Mouse (Mus musculus) liver, postnatal 0 days (tissue): Measurements from ENCODE around the gene Thada. TPM values are rescaled to one million over a fixed set of nuclear protein-coding genes. Genes with fewer than 3 reads are reported as not detected.

ENCODE experiments used
- ATAC-seq: fragments of 200-750 bp; cut with Nextera tagmentation; 2 replicates; pipeline ENCODE4 v1.8.0; 2017; ENCODE audit warnings: mild to moderate bottlenecking, moderate library complexity
- DNase-seq: peaks from one replicate; pipeline ENCODE4 v3.0.0-alpha.2; 2016
- H3K27ac ChIP-seq: fragments of 300-500 bp; sonication (generic); 2 replicates; pipeline ENCODE4 v1.5.1; 2014; ENCODE audit warnings: antibody characterized with exemption, moderate library complexity, mild to moderate bottlenecking, low read depth
- H3K27me3 ChIP-seq: fragments of 300-500 bp; sonication (generic); 2 replicates; pipeline ENCODE4 v1.6.1; 2014; ENCODE audit warnings: low read length, control low read depth, mixed read lengths; ENCODE audit not compliant: insufficient read depth
- H3K36me3 ChIP-seq: fragments of 300-500 bp; sonication (generic); replicated peaks from 2 replicates; pipeline ENCODE4 v1.6.1; 2014; ENCODE audit warnings: mild to moderate bottlenecking, control low read depth, low read length, moderate library complexity, mixed read lengths; ENCODE audit not compliant: insufficient read depth
- H3K4me1 ChIP-seq: fragments of 300-500 bp; sonication (generic); 2 replicates; pipeline ENCODE4 v1.6.1; 2014; ENCODE audit warnings: antibody characterized with exemption, mild to moderate bottlenecking, control low read depth; ENCODE audit not compliant: insufficient read depth
- H3K4me2 ChIP-seq: fragments of 300-500 bp; sonication (generic); 2 replicates; pipeline ENCODE4 v1.6.1; 2014; ENCODE audit warnings: low read depth, mild to moderate bottlenecking, low read length, moderate library complexity, mixed read lengths
- H3K4me3 ChIP-seq: fragments of 300-500 bp; sonication (generic); 2 replicates; pipeline ENCODE4 v1.5.1; 2014; ENCODE audit warnings: low read depth, low read length
- H3K9ac ChIP-seq: fragments of 300-500 bp; sonication (generic); replicated peaks from 2 replicates; pipeline ENCODE4 v1.6.1; 2014; ENCODE audit warnings: mild to moderate bottlenecking, moderate library complexity
- H3K9me3 ChIP-seq: fragments of 300-500 bp; sonication (generic); 2 replicates; pipeline ENCODE4 v1.6.1; 2016; ENCODE audit warnings: mild to moderate bottlenecking, control low read depth, low read length, mixed read lengths
- CTCF ChIP-seq: sonication (generic); IDR thresholded peaks from 2 replicates; pipeline ENCODE4 v1.5.1; 2016; ENCODE audit warnings: antibody characterized with exemption, low read depth
- EP300 ChIP-seq: IDR thresholded peaks from 2 replicates; pipeline ENCODE4 v1.6.1; 2016; ENCODE audit warnings: antibody characterized with exemption, low read depth, mild to moderate bottlenecking
- WGBS: fragments of 180-500 bp; shearing (Covaris S2); extraction: QIAGEN DNeasy Blood & Tissue Kit; methylation state at CpG from one replicate; pipeline ENCODE4 v1.1.7; 2014; ENCODE audit not compliant: insufficient replicate concordance; 5-methylcytosine and 5-hydroxymethylcytosine counted together
- polyA plus RNA-seq: library from polyadenylated mRNA; unstranded; fragments of >200 nt; fragmentation: Nextera tagmentation; extraction: Ambion mirVana; gene quantifications from 2 replicates; pipeline ENCODE4 v1.2.1, GENCODE M21; 2015

The Thada gene
- polyA plus RNA-seq, 1 experiment from 2014 or later: 1.2 TPM

DNA sequence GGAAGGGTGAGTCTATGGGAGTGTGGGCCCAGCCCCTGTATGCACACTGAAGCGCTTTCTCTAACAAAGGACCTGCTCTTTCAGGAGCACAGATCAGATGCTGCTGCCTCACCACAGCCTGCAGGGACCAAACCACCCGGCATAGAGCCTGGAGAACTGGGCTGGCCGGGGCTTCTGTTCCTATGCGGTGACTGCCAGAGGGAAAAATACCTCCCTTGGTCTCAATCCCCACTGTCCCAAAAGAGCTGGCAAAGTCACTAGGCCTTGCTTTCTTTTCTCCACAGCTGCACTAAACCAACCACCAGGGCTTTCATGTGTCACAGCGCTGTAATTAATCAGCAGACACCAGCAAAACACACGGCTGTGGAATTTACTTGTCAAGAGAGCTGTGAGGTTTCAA is 191.8 kb downstream of the Thada start:
- no peak overlapping the region for H3K9ac ChIP-seq
- DNase-seq: no peak
- WGBS: 86% methylated on average over 6 of the region's 6 CpGs
- H3K27ac ChIP-seq: no peak overlapping the region
- no peak overlapping the region for H3K4me2 ChIP-seq
- H3K4me1 ChIP-seq: peaks cover 6% of the 10 kb centered on the region; the same call in 1 of the 2 replicates
- H3K9me3 ChIP-seq: no peaks in the 10 kb centered on the region
- H3K27me3 ChIP-seq: no peaks in the 10 kb centered on the region
- no peak for TF ChIP-seq EP300
- TF ChIP-seq CTCF: no peak
- no peaks in the 10 kb centered on the region for H3K36me3 ChIP-seq
- ATAC-seq: no peak
- H3K4me3 ChIP-seq: no peak overlapping the region

DNA sequence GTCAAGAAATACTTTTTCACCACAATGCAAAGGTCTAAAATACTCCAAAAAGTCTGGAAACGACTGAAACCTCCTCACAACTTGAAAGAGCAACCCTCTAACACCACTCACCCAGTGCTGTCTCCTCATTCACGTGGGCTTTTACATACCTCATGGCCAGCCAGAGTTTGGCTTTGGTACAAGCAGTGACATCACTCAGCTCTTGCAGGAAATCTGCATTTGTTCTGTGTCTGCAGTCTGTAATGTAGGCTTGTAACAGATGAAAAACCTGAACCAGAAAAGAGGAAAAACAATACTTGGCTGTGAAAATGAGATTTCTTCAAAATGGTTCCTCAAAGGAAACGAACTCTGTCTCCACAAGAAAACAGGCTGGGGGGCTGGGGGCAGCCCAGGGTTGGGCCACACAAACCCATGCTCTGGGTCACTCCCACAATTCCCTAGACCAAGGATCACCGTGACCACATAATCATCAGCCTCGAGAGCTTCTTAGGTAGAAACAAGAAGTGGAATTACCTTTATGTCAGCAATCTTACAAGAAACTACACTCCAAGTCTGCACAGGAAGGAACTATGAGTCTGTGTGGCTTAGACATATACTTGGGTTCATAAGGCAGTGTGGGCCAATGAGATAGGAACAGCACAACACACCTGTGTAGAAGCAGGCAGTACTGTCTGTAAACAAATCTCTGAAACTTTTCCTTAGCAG is 193.3 kb downstream of the Thada start:
- 0 out of 2 replicates have a peak, but pooled peaks have one; percentile 24 for ATAC-seq
- H3K36me3 ChIP-seq: no peaks in the 10 kb centered on the region

DNA sequence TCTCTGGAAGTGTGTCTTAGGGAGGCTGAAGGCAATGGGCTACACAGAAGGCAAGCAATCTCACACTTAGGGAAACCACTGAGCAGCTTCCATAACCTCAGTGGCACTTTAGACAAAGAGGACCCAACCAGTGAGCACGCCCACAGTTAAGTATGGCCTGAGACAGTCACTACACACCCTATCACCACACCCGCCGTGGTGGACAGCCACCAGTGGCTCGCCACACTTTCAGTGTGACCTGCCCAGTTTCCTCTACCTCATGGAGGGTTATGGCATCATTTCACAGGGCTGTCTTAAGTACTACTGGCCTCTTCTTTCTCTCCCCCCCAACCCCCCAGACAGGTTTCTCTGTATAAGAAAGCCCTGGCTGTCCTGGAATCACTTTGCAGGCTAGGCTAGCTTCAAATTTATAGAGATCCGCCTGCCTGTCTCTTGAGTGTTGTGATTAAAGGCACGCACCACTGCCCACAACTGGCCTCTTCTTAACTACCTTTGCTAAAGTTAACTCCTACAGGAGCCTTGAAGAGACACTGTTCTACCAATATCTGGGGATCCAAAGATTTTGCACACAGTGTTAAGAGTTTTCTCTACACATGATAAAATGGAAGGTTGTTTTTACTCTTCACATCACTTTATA is 194.3 kb downstream of the Thada start:
- DNase-seq (no peak), ATAC-seq (no peak)
- no peaks in the 10 kb centered on the region for H3K36me3 ChIP-seq
- H3K27me3 ChIP-seq: no peaks in the 10 kb centered on the region
- H3K9ac ChIP-seq: no peak overlapping the region
- no peaks in the 10 kb centered on the region for H3K9me3 ChIP-seq
- no peak overlapping the region for H3K4me3 ChIP-seq
- whole genome bisulfite sequencing: 72% methylated on average over 6 of the region's 6 CpGs
- peaks cover 16% of the 10 kb centered on the region for H3K4me1 ChIP-seq
- H3K27ac ChIP-seq: no peak overlapping the region
- no peak overlapping the region for H3K4me2 ChIP-seq
- TF ChIP-seq CTCF: no peak
- TF ChIP-seq EP300: no peak

More for the DNA sequence above, 193.3 kb downstream of the Thada start:
- Histone ChIP-seq H3K4me1 (peaks cover 13% of the 10 kb centered on the region), H3K9me3 (no peaks in the 10 kb centered on the region), H3K4me3 (no peak overlapping the region), H3K27ac (peak overlapping the region; percentile 57), H3K9ac (no peak overlapping the region), H3K4me2 (no peak overlapping the region), H3K27me3 (no peaks in the 10 kb centered on the region)
- DNase-seq: peak; percentile 21
- 35% methylated on average over 5 of the region's 5 CpGs for WGBS
- TF ChIP-seq CTCF (no peak), EP300 (peak; percentile 15; the same call in 1 of the 2 replicates)

DNA sequence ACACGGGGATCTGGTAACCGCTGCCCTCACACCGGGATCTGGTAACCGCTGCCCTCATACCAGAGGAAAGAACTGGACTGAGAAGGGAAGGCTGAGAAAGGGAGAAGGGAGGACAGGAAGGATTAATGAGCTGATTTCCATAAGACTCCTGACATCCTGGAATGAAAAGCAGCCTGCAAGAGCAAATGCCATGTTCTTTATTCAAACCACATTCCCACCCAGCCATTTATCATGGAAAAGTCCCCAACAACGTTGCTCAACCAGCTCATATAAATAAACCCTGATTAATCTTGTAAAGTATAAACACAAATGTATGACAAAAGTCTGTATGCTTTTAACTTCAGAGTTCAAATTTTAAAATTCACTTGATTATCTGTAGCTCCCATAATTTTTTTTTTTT is 196.3 kb downstream of the Thada start:
- TF ChIP-seq CTCF: no peak
- TF ChIP-seq EP300: no peak
- Histone ChIP-seq H3K9me3 (no peaks in the 10 kb centered on the region), H3K27ac (no peak overlapping the region), H3K36me3 (no peaks in the 10 kb centered on the region), H3K27me3 (no peaks in the 10 kb centered on the region), H3K4me3 (no peak overlapping the region), H3K4me1 (peaks cover 30% of the 10 kb centered on the region), H3K9ac (no peak overlapping the region), H3K4me2 (no peak overlapping the region)
- DNase-seq (no peak), ATAC-seq (no peak)
- 92% methylated on average over 5 of the region's 5 CpGs for WGBS

DNA sequence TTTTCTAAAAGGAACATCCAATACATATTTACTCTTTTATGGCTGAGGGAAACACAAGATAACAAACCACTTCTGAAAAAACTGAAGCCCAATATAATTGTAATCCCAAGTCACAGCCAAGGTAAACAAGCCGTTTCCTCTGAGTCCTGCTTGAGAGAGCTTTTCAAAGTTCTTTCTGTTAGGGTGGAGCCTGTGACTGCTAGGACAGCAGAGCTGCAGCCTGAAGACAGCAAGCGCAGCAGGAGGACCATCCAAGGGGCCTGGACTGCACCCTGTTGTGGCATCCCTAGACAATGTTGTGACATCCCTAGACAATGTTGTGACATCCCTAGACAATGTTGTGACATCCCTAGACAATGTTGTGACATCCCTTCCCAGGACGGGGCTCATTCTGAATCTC is 197.6 kb downstream of the Thada start:
- Histone ChIP-seq H3K4me3 (no peak overlapping the region), H3K27ac (peak overlapping the region; percentile 55), H3K9ac (0 out of 2 replicates have a peak overlapping the region, but pooled peaks have one; percentile 16), H3K36me3 (no peaks in the 10 kb centered on the region), H3K4me2 (no peak overlapping the region), H3K27me3 (no peaks in the 10 kb centered on the region), H3K4me1 (peaks cover 33% of the 10 kb centered on the region), H3K9me3 (no peaks in the 10 kb centered on the region)
- 50% methylated on average over 3 of the region's 3 CpGs for WGBS
- DNase-seq: no peak
- ATAC-seq: peak; percentile 79
- no peak for TF ChIP-seq CTCF
- TF ChIP-seq EP300: peak; percentile 48; the same call in 1 of the 2 replicates

DNA sequence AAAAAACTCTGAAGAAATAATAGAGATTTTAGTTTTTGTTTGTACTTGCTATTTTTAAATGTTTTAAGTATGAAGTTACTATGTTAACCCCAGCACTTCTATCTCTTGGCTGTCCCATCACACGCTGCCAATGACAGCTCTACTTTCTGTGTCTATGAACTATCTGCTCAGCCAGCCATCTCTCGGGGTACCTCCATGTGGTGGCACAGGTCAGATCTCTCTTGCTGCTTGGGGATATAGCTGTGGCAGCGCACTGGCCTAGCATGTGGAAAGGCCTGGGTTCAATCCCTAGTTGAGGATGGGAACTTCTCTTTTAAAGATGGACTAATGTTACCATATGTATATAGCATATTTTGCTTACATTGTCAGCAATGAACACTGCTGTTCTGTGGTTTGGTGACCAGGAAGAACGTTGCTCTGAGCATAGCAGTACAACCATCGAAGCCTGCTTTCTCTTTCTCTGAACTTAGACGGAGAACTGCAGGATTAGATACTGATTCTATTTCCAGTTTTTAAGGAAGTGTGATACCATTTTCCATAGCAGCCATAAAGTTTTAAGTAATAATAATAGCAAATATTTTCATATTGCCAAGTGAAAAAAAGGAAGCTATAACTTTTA is 198.4 kb downstream of the Thada start:
- no peak for DNase-seq
- Histone ChIP-seq H3K9ac (no peak overlapping the region), H3K27me3 (no peaks in the 10 kb centered on the region), H3K4me1 (peaks cover 30% of the 10 kb centered on the region), H3K9me3 (no peaks in the 10 kb centered on the region), H3K36me3 (no peaks in the 10 kb centered on the region), H3K4me2 (no peak overlapping the region), H3K4me3 (no peak overlapping the region), H3K27ac (no peak overlapping the region)
- TF ChIP-seq EP300 (no peak), CTCF (no peak)
- WGBS: 66% methylated on average over 6 of the region's 6 CpGs
- no peak for ATAC-seq
